Mouse (Mus musculus) testis, adult 2 months (tissue): ENCODE results near the gene Lbhd1.

Experiments used
- CTCF ChIP-seq: fragments of 200-500 bp; IDR thresholded peaks from 2 replicates; pipeline ENCODE4 v1.5.1; 2012; ENCODE audit warnings: low read depth, mild to moderate bottlenecking, inconsistent platforms, low read length, moderate library complexity; ENCODE audit not compliant: control insufficient read depth, insufficient read depth, insufficient replicate concordance
- POLR2A ChIP-seq: fragments of 200-500 bp; IDR thresholded peaks from 2 replicates; pipeline ENCODE4 v1.6.1; 2012; ENCODE audit warnings: low read depth, mild to moderate bottlenecking, inconsistent platforms, low read length, moderate library complexity; ENCODE audit not compliant: control insufficient read depth

GRCm38 (mm10) chr19:8920073-8920736, 36.7 kb downstream of the Lbhd1 start, which contains the start of gene B3gat3:
- TF ChIP-seq POLR2A (peak; percentile 98), CTCF (no peak)
